Mouse (Mus musculus) bone marrow, adult 2 months (tissue): Measurements from ENCODE around the gene Fen1.

Experiments
- CTCF ChIP-seq: fragments of 200-500 bp; IDR thresholded peaks from 2 replicates; pipeline ENCODE4 v1.5.1; 2011; ENCODE audit warnings: low read length, control low read depth; ENCODE audit not compliant: control insufficient read depth, insufficient read depth
- POLR2A ChIP-seq: fragments of 200-500 bp; IDR thresholded peaks from 2 replicates; pipeline ENCODE4 v1.6.1; 2011; ENCODE audit warnings: low read depth, mild to moderate bottlenecking, control low read depth, low read length, borderline replicate concordance; ENCODE audit not compliant: control insufficient read depth

DNA sequence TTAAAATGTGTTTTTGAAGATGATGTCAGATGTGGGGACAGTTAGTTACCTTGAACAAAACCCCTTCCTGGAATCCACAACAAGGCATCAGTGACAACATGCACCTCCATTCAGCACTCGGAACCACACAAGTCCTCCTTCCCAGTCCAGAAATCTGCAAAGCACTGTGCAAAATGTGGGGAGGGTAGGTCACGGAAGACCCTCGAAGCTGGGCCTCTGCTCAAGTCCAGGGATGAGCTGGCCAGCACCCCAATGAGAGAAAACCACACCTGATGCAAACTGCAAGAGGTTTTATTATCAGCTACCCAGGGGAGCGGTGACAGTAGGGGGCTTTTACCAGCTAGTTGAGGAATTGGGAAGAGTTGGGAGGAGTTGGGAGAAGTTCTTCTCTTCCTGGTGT is 29.0 kb downstream of the Fen1 start:
- TF ChIP-seq CTCF (no peak), POLR2A (no peak)
